Mouse (Mus musculus): ENCODE measurements around the gene C030005K15Rik. TPM values are rescaled to one million over a fixed set of nuclear protein-coding genes. Genes with fewer than 3 reads are reported as not detected.

The C030005K15Rik gene
- total and polyA plus RNA-seq, 3 experiments, result not detected

- Histone ChIP-seq H3K79me2 (replicated peaks; ENCODE audit: control insufficient read depth, extremely low read depth, insufficient read depth, poor library complexity, severe bottlenecking) (no peaks in the 10 kb centered on the region), H3K9me3 (replicated peaks; ENCODE audit: low read length) (no peaks in the 10 kb centered on the region), H3K36me3 (replicated peaks in 1 of 2; ENCODE audit: control insufficient read depth in 1 of 2, insufficient read depth in 1 of 2, low read length in 1 of 2) (no peaks in the 10 kb centered on the region), H3K27ac (ENCODE audit: insufficient read depth, low read depth) (no peak overlapping the region), H3K27me3 (replicated peaks) (no peaks in the 10 kb centered on the region), H3K4me2 (ENCODE audit: insufficient read depth, low read depth, poor library complexity, severe bottlenecking) (no peak overlapping the region), H3K9ac (ENCODE audit: insufficient read depth, low read depth) (no peak overlapping the region), H3K4me1 (ENCODE audit: control insufficient read depth in 1 of 2, insufficient read depth in 2 of 2) (no peaks in the 10 kb centered on the region), H3K4me3 (replicated peaks in 1 of 3; ENCODE audit: low read depth in 2 of 3, low read length in 2 of 3, poor library complexity in 1 of 3) (no peak overlapping the region)
- DNase-seq (ENCODE audit: extremely low read depth), result no peak
- TF ChIP-seq RAD21 (IDR thresholded peaks at IDR 0.05; ENCODE audit: low read depth, low read length), result no peak
- TF ChIP-seq RCOR1 (conservative IDR thresholded peaks at IDR 0.05; ENCODE audit: low read depth, low read length), result no peak
- TF ChIP-seq JUN (IDR thresholded peaks at IDR 0.05; ENCODE audit: insufficient read depth, low read depth, low read length), result no peak
- TF ChIP-seq CHD2 (IDR thresholded peaks at IDR 0.05; ENCODE audit: low read length), result no peak
- TF ChIP-seq EP300 (IDR thresholded peaks at IDR 0.05; ENCODE audit: low read length), result no peak
- no peak for TF ChIP-seq CTCF (conservative IDR thresholded peaks at IDR 0.05 in 1 of 2, IDR thresholded peaks at IDR 0.05 in 1 of 2; ENCODE audit: low read depth in 2 of 2, low read length in 2 of 2)
- dilution Hi-C loops (cut with MboI; ENCODE audit: extremely low pct_ligation_motif_present, extremely low pct_unique_long_range_greater_than_20kb, low sequenced_read_pairs), result no loop called here
- in situ Hi-C loops (cut with MboI; ENCODE audit: low pct_ligation_motif_present, low pct_unique_long_range_greater_than_20kb, low sequenced_read_pairs), result loop anchor here (10.0 kb wide), 1 partner anchor 308 kb away; no protein-coding TSS in a partner anchor
Measured at GRCm38 (mm10) chr10:97682981-97683380, 43.6 kb downstream of the C030005K15Rik start.

Other genes with a start within 250 kb of the C030005K15Rik start
- gene Dcn, start 247.1 kb downstream of the C030005K15Rik start, total RNA-seq (2012; rRNA removed), result not detected in 2 replicates
- gene Dcn, start 247.1 kb downstream of the C030005K15Rik start, total RNA-seq (2014; rRNA removed), result not detected in 2 replicates
- gene Dcn, start 247.1 kb downstream of the C030005K15Rik start, polyA plus RNA-seq (2012; ENCODE audit: insufficient read length, low read depth), result not detected in 2 replicates
- not detected in 2 replicates for gene Lum, start 161.6 kb downstream of the C030005K15Rik start, total RNA-seq (2012; rRNA removed)
- gene Lum, start 161.6 kb downstream of the C030005K15Rik start, total RNA-seq (2014; rRNA removed), result not detected in 2 replicates
- not detected in 2 replicates for gene Lum, start 161.6 kb downstream of the C030005K15Rik start, polyA plus RNA-seq (2012; ENCODE audit: insufficient read length, low read depth)
- not detected in 2 replicates for gene Kera, start 119.9 kb downstream of the C030005K15Rik start, total RNA-seq (2012; rRNA removed)
- gene Kera, start 119.9 kb downstream of the C030005K15Rik start, total RNA-seq (2014; rRNA removed), result not detected in 2 replicates
- not detected in 2 replicates for gene Kera, start 119.9 kb downstream of the C030005K15Rik start, polyA plus RNA-seq (2012; ENCODE audit: insufficient read length, low read depth)
- gene Epyc, start 82.7 kb downstream of the C030005K15Rik start, total RNA-seq (2012; rRNA removed), result not detected in 2 replicates
- not detected in 2 replicates for gene Epyc, start 82.7 kb downstream of the C030005K15Rik start, total RNA-seq (2014; rRNA removed)
- not detected in 2 replicates for gene Epyc, start 82.7 kb downstream of the C030005K15Rik start, polyA plus RNA-seq (2012; ENCODE audit: insufficient read length, low read depth)
- not detected in 2 replicates for gene Ccer1, start 33.7 kb downstream of the C030005K15Rik start, total RNA-seq (2012; rRNA removed)
- not detected in 2 replicates for gene Ccer1, start 33.7 kb downstream of the C030005K15Rik start, total RNA-seq (2014; rRNA removed)
- not detected in 2 replicates for gene Ccer1, start 33.7 kb downstream of the C030005K15Rik start, polyA plus RNA-seq (2012; ENCODE audit: insufficient read length, low read depth)